Mouse (Mus musculus): ENCODE measurements around the gene Vmn2r113. TPM values are rescaled to one million over a fixed set of nuclear protein-coding genes. Genes with fewer than 3 reads are reported as not detected.
"Not testable (repeated sequence)": the region's sequence is repeated elsewhere in the genome, so short reads cannot be mapped to it uniquely, and the experiment has no call there.

Gene Vmn2r113
- total RNA-seq (2015; ENCODE audit: low replicate concordance) (not detected in 2 replicates), total RNA-seq (2017; ENCODE audit: low replicate concordance) (0.17 and 0.28 TPM in 2 replicates)

DNA sequence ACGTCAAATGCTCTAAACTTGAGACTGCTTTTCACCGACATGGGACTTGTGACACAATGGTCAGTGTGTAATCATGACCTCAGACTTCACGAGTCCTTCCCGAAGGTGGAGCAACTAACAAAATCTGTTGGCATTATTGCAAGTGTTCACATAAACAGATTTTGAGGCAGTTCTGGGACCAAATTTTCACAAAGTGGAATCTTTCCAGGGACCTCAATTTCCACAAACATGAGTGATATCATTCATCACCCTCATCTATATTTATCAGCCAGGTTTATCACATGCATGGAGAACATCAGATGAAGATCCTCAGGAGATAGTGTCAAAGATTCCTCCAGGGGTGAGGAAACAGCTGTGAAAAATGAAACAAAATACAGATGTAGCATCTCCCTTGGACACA is at the start of gene Vmn2r113:
Gene Vmn2r113 (plus strand): TSS at position 301 of the 400 bp plus-strand sequence.
- not testable (repeated sequence) for ATAC-seq (replicated peaks; ENCODE audit: low FRiP score, poor library complexity, severe bottlenecking)

Other genes starting within 250 kb of the Vmn2r113 start
- 2.1 and 6.5 TPM in 2 replicates for gene Zfp945, start 75.8 kb upstream of the Vmn2r113 start, total RNA-seq (2015; ENCODE audit: low replicate concordance)
- 5.4 and 6.2 TPM in 2 replicates for gene Zfp945, start 75.8 kb upstream of the Vmn2r113 start, total RNA-seq (2017; ENCODE audit: low replicate concordance)
- not detected in 2 replicates for gene Vmn2r-ps130, start 118.2 kb downstream of the Vmn2r113 start, total RNA-seq (2015; ENCODE audit: low replicate concordance)
- gene Vmn2r-ps130, start 118.2 kb downstream of the Vmn2r113 start, total RNA-seq (2017; ENCODE audit: low replicate concordance) = not detected in 2 replicates

Measured in erythroblast, adult 5-6 weeks (primary cell).